Mouse (Mus musculus) kidney, postnatal 10 days (tissue): ENCODE results near the gene Glce.

Experiments used
- DNase-seq: peaks from one replicate; pipeline ENCODE4 v3.0.0; 2021; ENCODE audit warnings: mixed read lengths

Gene Glce

GRCm38 (mm10) chr9:62121551-62122447, 656 bp downstream of the Glce start:
- peak; percentile 53 for DNase-seq

GRCm38 (mm10) chr9:62118754-62119153, 3.7 kb downstream of the Glce start:
- DNase-seq: no peak

GRCm38 (mm10) chr9:62115826-62116225, 6.6 kb downstream of the Glce start:
- no peak for DNase-seq

GRCm38 (mm10) chr9:62096603-62097002, 25.9 kb downstream of the Glce start:
- no peak for DNase-seq

- no peak for DNase-seq
Observed at GRCm38 (mm10) chr9:62091604-62092003, 30.9 kb downstream of the Glce start.

GRCm38 (mm10) chr9:62085548-62085947, 36.9 kb downstream of the Glce start:
- DNase-seq: no peak

- no peak for DNase-seq
Observed at GRCm38 (mm10) chr9:62084896-62085295, 37.6 kb downstream of the Glce start.

- no peak for DNase-seq
Observed at GRCm38 (mm10) chr9:62082986-62083385, 39.5 kb downstream of the Glce start.

GRCm38 (mm10) chr9:62081542-62081941, 40.9 kb downstream of the Glce start:
- DNase-seq: no peak

- no peak for DNase-seq
Observed at GRCm38 (mm10) chr9:62080028-62080760, 42.3 kb downstream of the Glce start.

GRCm38 (mm10) chr9:62062234-62062633, 60.2 kb downstream of the Glce start:
- DNase-seq: no peak

GRCm38 (mm10) chr9:62060431-62060830, 62.0 kb downstream of the Glce start:
- no peak for DNase-seq

- DNase-seq: no peak
Observed at GRCm38 (mm10) chr9:62059941-62060340, 62.5 kb downstream of the Glce start.

GRCm38 (mm10) chr9:62057881-62058506, 64.5 kb downstream of the Glce start:
- DNase-seq: no peak

- no peak for DNase-seq
Observed at GRCm38 (mm10) chr9:62056206-62056605, 66.2 kb downstream of the Glce start.

GRCm38 (mm10) chr9:62050801-62051200, 71.7 kb downstream of the Glce start:
- peak; percentile 68 for DNase-seq

GRCm38 (mm10) chr9:62049166-62049565, 73.3 kb downstream of the Glce start:
- peak; percentile 41 for DNase-seq

GRCm38 (mm10) chr9:62042167-62042566, 80.3 kb downstream of the Glce start:
- DNase-seq: no peak

- DNase-seq: peak; percentile 95
Observed at GRCm38 (mm10) chr9:62040008-62040608, 82.3 kb downstream of the Glce start.

GRCm38 (mm10) chr9:62035806-62036205, 86.6 kb downstream of the Glce start:
- DNase-seq: no peak

GRCm38 (mm10) chr9:62032206-62032605, 90.2 kb downstream of the Glce start:
- DNase-seq: no peak

GRCm38 (mm10) chr9:62028072-62028471, 94.4 kb downstream of the Glce start:
- DNase-seq: no peak

GRCm38 (mm10) chr9:62026600-62026999, 95.9 kb downstream of the Glce start, which contains the start of gene Paqr5:
TSS of gene Paqr5 (minus strand) at chr9:62026856.
- DNase-seq: peak; percentile 88
